Mouse (Mus musculus) MEL (cell line): ENCODE results near the gene Angptl6. TPM values are rescaled to one million over a fixed set of nuclear protein-coding genes. Genes with fewer than 3 reads are reported as not detected.
"Not testable (repeated sequence)": the region's sequence is repeated elsewhere in the genome, so short reads cannot be mapped to it uniquely, and the experiment has no call there.

Experiments used
- DNase-seq: peaks from one replicate; pipeline ENCODE4 v3.0.0; 2011; ENCODE audit warnings: low read depth, low spot score
- H3K27ac ChIP-seq: 2 replicates; pipeline ENCODE4 v1.5.1; 2012; ENCODE audit warnings: low read depth, mild to moderate bottlenecking, control low read depth, low read length, moderate library complexity; ENCODE audit not compliant: control insufficient read depth
- H3K27me3 ChIP-seq, 2 experiments: fragments of 150-350 bp in 1 of 2; sonication (generic) in 1 of 2; 2 replicates each; pipeline ENCODE4 v1.6.1; 2012; ENCODE audit warnings: low read length in 2 of 2, mild to moderate bottlenecking in 2 of 2, improper control_type of control experiment in 1 of 2, moderate library complexity in 1 of 2; ENCODE audit not compliant: insufficient read depth in 2 of 2, control insufficient read depth in 1 of 2
- H3K36me3 ChIP-seq, 2 experiments: 2 replicates each; pipeline ENCODE4 v1.6.1; 2012 to 2014; ENCODE audit warnings: low read length in 2 of 2, improper control_type of control experiment in 1 of 2, inconsistent platforms in 1 of 2, mild to moderate bottlenecking in 1 of 2; ENCODE audit not compliant: insufficient read depth in 2 of 2, control insufficient read depth in 1 of 2
- H3K4me1 ChIP-seq, 2 experiments: fragments of 150-350 bp in 1 of 2; sonication (generic) in 1 of 2; 2 replicates each; pipeline ENCODE4 v1.6.1; 2012; ENCODE audit warnings: low read length in 2 of 2, improper control_type of control experiment in 1 of 2, mild to moderate bottlenecking in 1 of 2; ENCODE audit not compliant: insufficient read depth in 2 of 2, control insufficient read depth in 1 of 2
- H3K4me3 ChIP-seq, 2 experiments: fragments of 150-350 bp in 1 of 2; sonication (generic) in 1 of 2; 2 replicates each; pipeline ENCODE4 v1.5.1; 2012; ENCODE audit warnings: low read depth in 2 of 2, low read length in 2 of 2, mild to moderate bottlenecking in 2 of 2, moderate library complexity in 2 of 2, control low read depth in 1 of 2, improper control_type of control experiment in 1 of 2; ENCODE audit not compliant: control insufficient read depth in 1 of 2, insufficient read depth in 1 of 2
- H3K79me2 ChIP-seq: 2 replicates; pipeline ENCODE4 v1.6.1; 2012; ENCODE audit warnings: mild to moderate bottlenecking, low read length, moderate library complexity; ENCODE audit not compliant: control insufficient read depth, poor library complexity, insufficient read depth
- H3K9ac ChIP-seq: 2 replicates; pipeline ENCODE4 v1.6.1; 2012; ENCODE audit warnings: low read depth, mild to moderate bottlenecking, control low read depth, low read length, moderate library complexity; ENCODE audit not compliant: control insufficient read depth, poor library complexity, severe bottlenecking
- H3K9me3 ChIP-seq: fragments of 150-350 bp; sonication (generic); replicated peaks from 2 replicates; pipeline ENCODE4 v1.6.1; 2012; ENCODE audit warnings: mild to moderate bottlenecking, low read length, improper control_type of control experiment, moderate library complexity; ENCODE audit not compliant: insufficient read depth
- CHD2 ChIP-seq: IDR thresholded peaks from 2 replicates; pipeline ENCODE4 v1.6.1; 2011; ENCODE audit warnings: low read length, improper control_type of control experiment
- EP300 ChIP-seq, 2 experiments: IDR thresholded peaks; 2 replicates each; pipeline ENCODE4 v1.6.1; 2011; ENCODE audit warnings: improper control_type of control experiment in 2 of 2, low read length in 2 of 2, low read depth in 1 of 2, mild to moderate bottlenecking in 1 of 2
- ETS1 ChIP-seq: IDR thresholded peaks from 2 replicates; pipeline ENCODE4 v1.6.1; 2012; ENCODE audit warnings: low read depth, mild to moderate bottlenecking, inconsistent platforms, low read length, improper control_type of control experiment, moderate library complexity
- GABPA ChIP-seq: IDR thresholded peaks from 2 replicates; pipeline ENCODE4 v1.6.1; 2012; ENCODE audit warnings: low read depth, mild to moderate bottlenecking, inconsistent platforms, low read length, improper control_type of control experiment, moderate library complexity
- GATA1 ChIP-seq: IDR thresholded peaks from 2 replicates; pipeline ENCODE4 v1.6.1; 2011; ENCODE audit warnings: low read depth, low read length, improper control_type of control experiment
- HCFC1 ChIP-seq: IDR thresholded peaks from 2 replicates; pipeline ENCODE4 v1.6.1; 2012; ENCODE audit warnings: low read depth, mild to moderate bottlenecking, inconsistent platforms, low read length, improper control_type of control experiment, moderate library complexity
- MAZ ChIP-seq: IDR thresholded peaks from 2 replicates; pipeline ENCODE4 v1.6.1; 2012; ENCODE audit warnings: low read depth, mild to moderate bottlenecking, inconsistent platforms, low read length, improper control_type of control experiment
- MXI1 ChIP-seq: IDR thresholded peaks from 2 replicates; pipeline ENCODE4 v1.6.1; 2011; ENCODE audit warnings: mild to moderate bottlenecking, low read depth, low read length, improper control_type of control experiment
- NELFE ChIP-seq: IDR thresholded peaks from 2 replicates; pipeline ENCODE4 v1.6.1; 2011; ENCODE audit warnings: low read depth, low read length, improper control_type of control experiment
- NRF1 ChIP-seq: IDR thresholded peaks from 2 replicates; pipeline ENCODE4 v1.6.1; 2014; ENCODE audit warnings: low read depth, mild to moderate bottlenecking, inconsistent platforms, low read length, improper control_type of control experiment, moderate library complexity; ENCODE audit not compliant: poor library complexity, insufficient read depth, severe bottlenecking
- POLR2AphosphoS5 ChIP-seq: IDR thresholded peaks from 2 replicates; pipeline ENCODE4 v1.6.1; 2012; ENCODE audit warnings: low read depth, borderline replicate concordance, mild to moderate bottlenecking, inconsistent platforms, low read length, moderate library complexity, mixed read lengths
- RAD21 ChIP-seq: IDR thresholded peaks from 2 replicates; pipeline ENCODE4 v1.6.1; 2011; ENCODE audit warnings: mild to moderate bottlenecking, low read depth, low read length, improper control_type of control experiment
- SIN3A ChIP-seq: IDR thresholded peaks from 2 replicates; pipeline ENCODE4 v1.6.1; 2012; ENCODE audit warnings: low read length, improper control_type of control experiment, inconsistent platforms
- SMC3 ChIP-seq: IDR thresholded peaks from 2 replicates; pipeline ENCODE4 v1.6.1; 2011; ENCODE audit warnings: low read depth, low read length, improper control_type of control experiment
- TBP ChIP-seq: IDR thresholded peaks from 2 replicates; pipeline ENCODE4 v1.8.0; 2011; ENCODE audit warnings: low read depth, low read length, improper control_type of control experiment
- USF1 ChIP-seq: IDR thresholded peaks from 2 replicates; pipeline ENCODE4 v1.6.1; 2014; ENCODE audit warnings: low read depth, mild to moderate bottlenecking, inconsistent platforms, low read length, improper control_type of control experiment, moderate library complexity
- polyA plus RNA-seq, 2 experiments: library from polyadenylated mRNA; stranded (reverse) in 1 of 2; unstranded in 1 of 2; fragments of >175 nt in 1 of 2; fragments of >200 nt in 1 of 2; gene quantifications; 2 replicates each; pipeline versions ENCODE4 v1.2.1 to v1.2.4; 2012; ENCODE audit warnings: low replicate concordance in 2 of 2, low read depth in 1 of 2; ENCODE audit not compliant: insufficient read length in 2 of 2, insufficient read depth in 1 of 2, missing spikeins in 1 of 2
- total RNA-seq: library from RNA; depleted of rRNA; stranded (reverse); fragments of 300-350 nt; gene quantifications from 2 replicates; pipeline ENCODE4 v1.2.3, GENCODE M21; 2012

The Angptl6 gene
- total and polyA plus RNA-seq, 3 experiments: 10.9 to 22.6 TPM; not detected in 1

GRCm38 (mm10) chr9:20842211-20842610 is 37.3 kb downstream of the Angptl6 start (continued):
- no peak for TF ChIP-seq MAZ
- peak; percentile 49; the same call in 1 of the 2 replicates for TF ChIP-seq USF1
- TF ChIP-seq NELFE: no peak
- no peak for TF ChIP-seq TBP
- TF ChIP-seq EP300 (IDR thresholded peaks at IDR 0.05; ENCODE audit: low read depth in 1 of 2, low read length in 2 of 2): peak; percentile 44 to 59; a peak in 3 of 4 replicates
- no peak for TF ChIP-seq ETS1
- peak; percentile 33; the same call in 1 of the 2 replicates for TF ChIP-seq GATA1

DNA sequence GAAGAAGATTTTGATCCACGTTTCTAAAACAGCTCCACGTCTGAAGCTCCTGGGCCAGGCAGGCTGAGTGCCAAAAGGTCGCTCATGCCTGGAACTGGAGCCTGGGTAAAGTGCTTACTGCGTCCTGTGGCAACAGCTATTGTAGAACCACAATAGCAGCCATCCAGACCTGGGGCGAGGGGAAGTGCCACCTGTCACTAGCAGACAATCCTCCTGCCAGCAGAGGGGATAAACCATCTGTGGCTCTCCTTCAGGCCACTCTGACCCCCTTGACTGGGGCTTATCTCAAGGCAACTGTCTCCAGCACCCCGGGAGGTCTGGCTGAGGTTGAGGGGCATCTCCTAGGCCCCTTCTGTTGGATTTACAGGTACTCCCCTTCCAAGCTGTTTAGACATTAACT is 40.6 kb downstream of the Angptl6 start:
- no peaks in the 10 kb centered on the region for H3K79me2 ChIP-seq
- H3K4me3 ChIP-seq: no peak overlapping the region
- DNase-seq: no peak
- H3K27ac ChIP-seq: no peak overlapping the region
- H3K9me3 ChIP-seq: no peaks in the 10 kb centered on the region
- 0 out of 4 replicates have a peak, but pooled peaks cover 0 to 3% of the 10 kb centered on the region in 2 experiments for H3K36me3 ChIP-seq
- no peak for TF ChIP-seq SIN3A
- TF ChIP-seq RAD21: no peak
- TF ChIP-seq NRF1: no peak
- TF ChIP-seq GABPA: no peak
- TF ChIP-seq ETS1: no peak
- no peak for TF ChIP-seq CHD2
- TF ChIP-seq HCFC1: no peak
- TF ChIP-seq MAZ: no peak
- TF ChIP-seq SMC3: no peak
- TF ChIP-seq, all 39 proteins: peak for 0
- Histone ChIP-seq H3K27me3 (peaks cover 12 to 17% of the 10 kb centered on the region in 2 experiments), H3K4me1 (peaks cover 0 to 9% of the 10 kb centered on the region in 2 experiments; a peak in 2 of 4 replicates), H3K9ac (no peak overlapping the region)

GRCm38 (mm10) chr9:20837184-20837947 is 42.2 kb downstream of the Angptl6 start:
- peaks cover 0 to 6% of the 10 kb centered on the region in 2 experiments; a peak in 2 of 4 replicates for H3K4me1 ChIP-seq
- H3K27me3 ChIP-seq: peaks cover 19 to 22% of the 10 kb centered on the region in 2 experiments
- no peaks in the 10 kb centered on the region for H3K79me2 ChIP-seq
- no peak overlapping the region for H3K4me3 ChIP-seq
- H3K36me3 ChIP-seq: 0 out of 4 replicates have a peak, but pooled peaks cover 0 to under 1% of the 10 kb centered on the region in 2 experiments
- H3K27ac ChIP-seq: no peak overlapping the region
- DNase-seq: no peak
- H3K9me3 ChIP-seq: no peaks in the 10 kb centered on the region
- TF ChIP-seq POLR2AphosphoS5 (peak; percentile 95; the same call in 1 of the 2 replicates), MXI1 (no peak)
- H3K9ac ChIP-seq: no peak overlapping the region

DNA sequence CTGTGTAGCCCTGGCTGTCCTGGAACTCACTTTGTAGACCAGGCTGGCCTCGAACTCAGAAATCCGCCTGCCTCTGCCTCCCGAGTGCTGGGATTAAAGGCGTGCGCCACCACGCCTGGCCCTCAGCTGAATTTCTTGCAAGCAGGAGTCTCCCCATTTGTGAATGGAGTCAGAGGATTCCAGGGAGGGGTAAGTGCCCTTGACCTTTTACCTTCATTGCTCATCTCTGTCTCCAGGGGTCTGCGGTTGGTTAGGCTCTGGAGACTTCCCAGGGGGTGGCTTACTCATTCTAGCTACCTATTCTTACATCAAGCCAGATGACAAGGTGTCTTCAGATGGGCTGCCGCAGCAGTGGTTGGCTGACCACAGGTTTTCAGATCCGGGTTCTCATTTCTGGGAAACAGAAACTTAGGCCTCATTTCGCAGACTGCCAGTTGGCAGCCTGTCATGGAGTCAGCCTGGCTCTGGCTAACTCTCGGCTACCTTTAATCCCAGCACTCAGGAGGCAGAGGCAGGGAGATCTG is 44.0 kb downstream of the Angptl6 start:
- not testable (repeated sequence) for H3K79me2 ChIP-seq, H3K4me1 ChIP-seq, H3K4me3 ChIP-seq, H3K9me3 ChIP-seq, DNase-seq, H3K9ac ChIP-seq, H3K27ac ChIP-seq, H3K36me3 ChIP-seq
- H3K27me3 ChIP-seq: peaks cover 20 to 24% of the 10 kb centered on the region in 2 experiments
